Mouse (Mus musculus) erythroblast, embryonic 14.5 days (primary cell): ENCODE data around the gene Pde11a.

Source experiments
- GATA1 ChIP-seq: IDR thresholded peaks from 2 replicates; pipeline ENCODE4 v1.6.1; 2012; ENCODE audit warnings: low read length, inconsistent platforms, mixed read lengths
- TAL1 ChIP-seq: IDR thresholded peaks from 3 replicates; pipeline ENCODE4 v1.6.1; 2012; ENCODE audit warnings: low read length, inconsistent platforms, mixed read lengths

DNA sequence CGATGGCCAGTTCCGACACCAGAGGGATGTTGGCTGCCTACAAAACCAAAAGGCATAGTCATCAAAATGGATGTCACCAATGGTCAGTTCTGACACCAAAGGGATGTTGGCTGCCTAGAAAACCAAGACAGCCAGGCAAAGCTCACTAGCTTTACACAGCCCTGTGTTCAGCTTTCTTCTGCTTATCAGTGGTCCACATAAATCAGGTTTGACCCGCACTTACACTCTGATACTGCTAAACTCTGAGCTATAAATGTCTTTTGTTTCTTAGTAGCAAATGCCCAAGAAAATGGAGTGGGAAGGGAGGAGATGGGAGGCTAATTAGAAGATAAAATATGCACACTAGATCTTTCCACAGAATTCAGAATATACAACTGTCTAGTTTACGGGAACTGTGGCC lies 262.5 kb downstream of the Pde11a start:
- no peak for TF ChIP-seq GATA1
- no peak for TF ChIP-seq TAL1
